Mouse (Mus musculus): ENCODE data around the gene Jmjd1c. TPM values are rescaled to one million over a fixed set of nuclear protein-coding genes. Genes with fewer than 3 reads are reported as not detected.

The Jmjd1c gene
- polyA plus RNA-seq (2014; fragmentation: Nextera tagmentation; extraction: Ambion mirVana), result 41.6 and 43.0 TPM in 2 replicates

DNA sequence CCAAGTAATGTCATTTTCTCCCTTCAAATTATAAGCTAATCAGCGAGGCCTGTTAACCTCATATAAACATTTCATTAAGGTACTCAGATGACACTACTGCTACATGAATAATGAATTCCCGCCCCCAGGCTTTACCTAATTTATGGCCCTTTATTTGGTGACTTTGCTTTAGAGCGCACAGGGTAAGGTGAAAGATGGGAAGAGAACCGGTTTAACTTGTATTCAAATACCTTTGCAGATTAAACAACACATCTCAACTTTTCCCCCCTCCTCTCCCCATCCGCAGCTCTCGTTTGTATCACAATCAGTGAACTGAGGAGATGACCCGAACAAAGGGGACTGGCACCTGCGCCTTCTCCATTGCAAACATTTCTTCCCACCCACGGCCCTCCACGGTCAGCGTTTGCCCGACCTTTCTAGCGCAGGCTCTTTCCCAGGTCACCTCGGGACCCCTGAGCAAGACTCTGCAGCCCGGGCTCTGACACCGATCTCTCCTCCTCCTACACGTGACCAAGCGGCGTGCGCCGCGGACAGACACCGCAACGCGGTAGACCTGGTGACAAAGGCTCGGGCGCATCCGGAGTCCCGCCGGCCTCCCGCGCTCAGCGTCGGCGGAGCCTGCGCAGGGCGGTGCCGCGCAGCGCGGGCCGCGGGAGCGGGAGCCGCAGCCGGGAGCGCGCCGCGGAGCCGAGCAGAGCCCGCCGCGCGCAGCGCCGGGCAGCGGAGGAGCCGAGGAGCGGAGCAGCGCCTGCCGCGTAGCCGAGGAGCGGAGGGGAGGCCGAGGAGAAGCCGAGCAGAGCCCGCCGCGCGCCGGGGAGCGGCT lies at the start of gene Jmjd1c:
Gene Jmjd1c, plus strand, starts transcription at position 328 of the 823 bp plus-strand sequence.
- Histone ChIP-seq H3K9me3 (ENCODE audit: control insufficient read depth, low read length) (no peaks in the 10 kb centered on the region), H3K9ac (ENCODE audit: low read length) (peak within 1 kb of the TSS; percentile 98), H3K4me3 (ENCODE audit: low read depth, low read length) (peak within 1 kb of the TSS; percentile 91), H3K4me2 (ENCODE audit: low read depth, severe bottlenecking) (peak within 1 kb of the TSS; percentile 79), H3K27ac (replicated peaks; ENCODE audit: low read depth, low read length) (peak within 1 kb of the TSS; percentile 97), H3K4me1 (ENCODE audit: control insufficient read depth, insufficient read depth, low read length) (peaks cover 17% of the 10 kb centered on the region), H3K27me3 (ENCODE audit: control insufficient read depth, insufficient read depth, low read length) (no peaks in the 10 kb centered on the region), H3K36me3 (ENCODE audit: control insufficient read depth, insufficient read depth, low read length) (no peaks in the 10 kb centered on the region)
- WGBS, result 1% methylated on average over 67 of the region's 73 CpGs
- DNase-seq (ENCODE audit: low spot score), result peak; percentile 83
- peak; percentile 81 for ATAC-seq (ENCODE audit: insufficient number of reproducible peaks, low FRiP score, low TSS enrichment, low read depth)

DNA sequence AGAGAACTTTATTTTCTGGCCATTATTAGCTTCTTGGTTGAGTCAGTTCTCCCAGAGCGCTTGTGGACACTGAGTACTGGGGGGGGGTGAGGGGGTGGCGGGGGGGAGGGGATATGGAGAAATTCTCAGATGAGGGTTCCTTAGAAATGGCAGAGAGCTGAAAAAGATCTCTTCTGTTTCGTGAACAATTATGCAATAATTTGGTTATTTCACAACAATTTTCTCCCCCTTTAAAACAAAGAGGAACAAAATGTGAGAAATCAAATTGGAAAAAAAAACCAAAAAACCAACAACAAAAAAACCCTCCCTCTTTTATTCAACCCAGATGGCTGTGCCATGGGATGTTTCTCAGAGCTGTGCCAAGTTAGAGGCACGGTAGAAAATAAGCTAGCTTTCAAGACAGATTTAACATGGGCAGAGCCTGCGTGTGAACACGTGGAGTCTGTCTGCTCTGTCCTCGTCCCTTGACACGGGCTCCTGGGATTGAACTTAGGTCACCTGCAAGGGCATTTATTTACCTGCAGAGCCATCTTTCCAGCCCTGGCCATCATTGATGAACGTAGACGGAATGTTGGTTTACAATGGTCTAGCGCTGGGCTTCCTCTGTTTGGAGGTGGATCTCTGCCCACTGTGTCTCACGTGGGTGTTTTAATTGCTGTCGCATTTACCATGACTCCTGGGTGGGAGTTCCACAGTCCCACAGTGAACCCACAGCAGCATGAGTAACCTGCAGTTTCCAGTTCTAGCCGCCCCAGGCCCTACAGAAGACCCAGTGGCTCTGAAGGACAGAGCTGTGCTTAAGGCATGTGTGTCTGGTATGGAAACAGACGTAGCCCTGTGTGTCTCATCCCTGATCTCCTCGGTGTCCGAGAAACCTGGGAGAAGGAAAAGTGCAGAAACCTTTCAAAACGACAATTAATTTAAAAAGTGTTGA lies 47.9 kb upstream of the Jmjd1c start:
- ATAC-seq (ENCODE audit: insufficient number of reproducible peaks, low FRiP score, low TSS enrichment, low read depth) (no peak), DNase-seq (ENCODE audit: low spot score) (no peak)
- no peaks in the 10 kb centered on the region for H3K27me3 ChIP-seq (ENCODE audit: control insufficient read depth, insufficient read depth, low read length)
- no peak overlapping the region for H3K27ac ChIP-seq (replicated peaks; ENCODE audit: low read depth, low read length)
- H3K4me1 ChIP-seq (ENCODE audit: control insufficient read depth, insufficient read depth, low read length), result peaks cover 10% of the 10 kb centered on the region; the same call in 1 of the 2 replicates
- no peaks in the 10 kb centered on the region for H3K9me3 ChIP-seq (ENCODE audit: control insufficient read depth, low read length)
- no peak overlapping the region for H3K4me2 ChIP-seq (ENCODE audit: low read depth, severe bottlenecking)
- H3K36me3 ChIP-seq (ENCODE audit: control insufficient read depth, insufficient read depth, low read length), result no peaks in the 10 kb centered on the region
- H3K9ac ChIP-seq (ENCODE audit: low read length), result no peak overlapping the region
- no peak overlapping the region for H3K4me3 ChIP-seq (ENCODE audit: low read depth, low read length)
- 74% methylated on average over 18 of the region's 18 CpGs for WGBS

DNA sequence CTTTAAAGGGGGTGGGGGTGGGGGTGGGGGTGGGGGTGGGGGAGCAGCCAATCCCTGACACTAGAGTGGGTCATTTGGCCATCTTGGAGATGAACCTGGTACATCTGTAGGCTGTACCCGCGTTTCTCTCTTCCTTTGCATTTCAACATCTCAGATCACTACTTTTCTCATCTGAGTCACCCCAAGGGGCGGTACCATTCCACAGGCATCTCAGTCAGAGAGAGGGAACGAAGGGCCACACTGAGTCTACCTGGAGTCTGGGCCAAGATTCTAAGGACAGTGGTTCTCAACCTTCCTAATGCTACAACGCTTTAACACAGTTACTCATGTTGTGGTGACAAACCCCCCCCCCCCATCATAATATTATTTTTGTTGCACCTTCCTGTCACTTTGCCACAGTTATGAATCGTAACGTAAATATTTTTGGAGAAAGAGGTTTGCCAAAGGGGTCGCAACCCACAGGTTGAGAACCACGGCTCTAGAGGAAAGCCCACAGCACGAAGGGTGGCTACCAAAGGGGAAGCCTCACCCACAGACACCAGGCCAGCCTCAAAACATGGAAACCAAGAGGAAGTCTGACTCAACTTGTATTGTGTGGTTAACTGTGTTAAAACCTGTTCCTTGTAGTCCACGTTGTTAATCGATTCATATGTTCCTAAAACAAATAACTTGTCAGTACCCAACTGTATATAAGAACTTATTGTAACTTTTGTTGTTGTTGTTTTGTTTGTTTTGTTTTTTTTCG lies 46.9 kb upstream of the Jmjd1c start:
- H3K9ac ChIP-seq (ENCODE audit: low read length), result no peak overlapping the region
- ATAC-seq (ENCODE audit: insufficient number of reproducible peaks, low FRiP score, low TSS enrichment, low read depth) (no peak), DNase-seq (ENCODE audit: low spot score) (no peak)
- peaks cover 16% of the 10 kb centered on the region for H3K4me1 ChIP-seq (ENCODE audit: control insufficient read depth, insufficient read depth, low read length)
- H3K9me3 ChIP-seq (ENCODE audit: control insufficient read depth, low read length), result no peaks in the 10 kb centered on the region
- no peaks in the 10 kb centered on the region for H3K27me3 ChIP-seq (ENCODE audit: control insufficient read depth, insufficient read depth, low read length)
- H3K4me3 ChIP-seq (ENCODE audit: low read depth, low read length), result no peak overlapping the region
- WGBS, result 91% methylated on average over 13 of the region's 13 CpGs
- H3K36me3 ChIP-seq (ENCODE audit: control insufficient read depth, insufficient read depth, low read length), result no peaks in the 10 kb centered on the region
- no peak overlapping the region for H3K4me2 ChIP-seq (ENCODE audit: low read depth, severe bottlenecking)
- H3K27ac ChIP-seq (replicated peaks; ENCODE audit: low read depth, low read length), result no peak overlapping the region

GRCm38 (mm10) chr10:67049621-67050020 lies 46.3 kb upstream of the Jmjd1c start:
- Histone ChIP-seq H3K4me3 (ENCODE audit: low read depth, low read length) (no peak overlapping the region), H3K27ac (replicated peaks; ENCODE audit: low read depth, low read length) (no peak overlapping the region), H3K9ac (ENCODE audit: low read length) (no peak overlapping the region), H3K4me2 (ENCODE audit: low read depth, severe bottlenecking) (no peak overlapping the region), H3K27me3 (ENCODE audit: control insufficient read depth, insufficient read depth, low read length) (no peaks in the 10 kb centered on the region), H3K36me3 (ENCODE audit: control insufficient read depth, insufficient read depth, low read length) (no peaks in the 10 kb centered on the region), H3K4me1 (ENCODE audit: control insufficient read depth, insufficient read depth, low read length) (peaks cover 16% of the 10 kb centered on the region), H3K9me3 (ENCODE audit: control insufficient read depth, low read length) (no peaks in the 10 kb centered on the region)
- DNase-seq (ENCODE audit: low spot score), result no peak
- WGBS, result 96% methylated on average over 7 of the region's 7 CpGs
- no peak for ATAC-seq (ENCODE audit: insufficient number of reproducible peaks, low FRiP score, low TSS enrichment, low read depth)

- Histone ChIP-seq H3K4me2 (ENCODE audit: low read depth, severe bottlenecking) (no peak overlapping the region), H3K27ac (replicated peaks; ENCODE audit: low read depth, low read length) (no peak overlapping the region), H3K4me3 (ENCODE audit: low read depth, low read length) (no peak overlapping the region), H3K9ac (ENCODE audit: low read length) (no peak overlapping the region), H3K36me3 (ENCODE audit: control insufficient read depth, insufficient read depth, low read length) (no peaks in the 10 kb centered on the region), H3K9me3 (ENCODE audit: control insufficient read depth, low read length) (no peaks in the 10 kb centered on the region), H3K4me1 (ENCODE audit: control insufficient read depth, insufficient read depth, low read length) (peaks cover 16% of the 10 kb centered on the region), H3K27me3 (ENCODE audit: control insufficient read depth, insufficient read depth, low read length) (no peaks in the 10 kb centered on the region)
- no peak for ATAC-seq (ENCODE audit: insufficient number of reproducible peaks, low FRiP score, low TSS enrichment, low read depth)
- DNase-seq (ENCODE audit: low spot score), result no peak
- 70% methylated on average over 6 of the region's 7 CpGs for WGBS
These were observed 45.2 kb upstream of the Jmjd1c start for GRCm38 (mm10) chr10:67050766-67051165.

GRCm38 (mm10) chr10:67051466-67051865 lies 44.5 kb upstream of the Jmjd1c start:
- DNase-seq (ENCODE audit: low spot score), result no peak
- no peak for ATAC-seq (ENCODE audit: insufficient number of reproducible peaks, low FRiP score, low TSS enrichment, low read depth)
- 70% methylated on average over 5 of the region's 5 CpGs for WGBS

DNA sequence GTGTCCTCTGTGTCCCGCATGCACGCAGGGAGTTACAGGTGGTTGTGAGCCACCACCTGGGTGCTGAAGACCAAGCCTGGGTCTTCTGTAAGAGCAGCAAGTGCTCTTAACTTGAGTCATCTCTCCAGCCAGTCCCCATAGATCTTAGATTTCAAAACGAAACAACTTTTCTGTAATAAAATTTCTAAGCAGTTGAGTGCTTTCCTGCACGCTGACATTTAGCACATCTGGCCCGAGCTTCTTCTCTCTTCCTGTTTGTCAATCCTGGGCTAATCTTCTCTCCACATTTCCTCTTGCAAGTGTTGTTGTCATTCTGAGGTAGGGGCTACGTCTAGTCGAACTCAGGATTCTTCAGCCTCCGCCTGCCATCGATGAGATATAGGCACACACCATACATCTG lies 43.5 kb upstream of the Jmjd1c start:
- no peak overlapping the region for H3K4me3 ChIP-seq (ENCODE audit: low read depth, low read length)
- H3K36me3 ChIP-seq (ENCODE audit: control insufficient read depth, insufficient read depth, low read length), result no peaks in the 10 kb centered on the region
- ATAC-seq (ENCODE audit: insufficient number of reproducible peaks, low FRiP score, low TSS enrichment, low read depth) (no peak), DNase-seq (ENCODE audit: low spot score) (no peak)
- peaks cover 18% of the 10 kb centered on the region for H3K4me1 ChIP-seq (ENCODE audit: control insufficient read depth, insufficient read depth, low read length)
- WGBS, result 78% methylated on average over 9 of the region's 9 CpGs
- no peaks in the 10 kb centered on the region for H3K27me3 ChIP-seq (ENCODE audit: control insufficient read depth, insufficient read depth, low read length)
- no peak overlapping the region for H3K27ac ChIP-seq (replicated peaks; ENCODE audit: low read depth, low read length)
- no peak overlapping the region for H3K9ac ChIP-seq (ENCODE audit: low read length)
- H3K9me3 ChIP-seq (ENCODE audit: control insufficient read depth, low read length), result no peaks in the 10 kb centered on the region
- H3K4me2 ChIP-seq (ENCODE audit: low read depth, severe bottlenecking), result no peak overlapping the region

More at GRCm38 (mm10) chr10:67051466-67051865, 44.5 kb upstream of the Jmjd1c start:
- Histone ChIP-seq H3K4me1 (ENCODE audit: control insufficient read depth, insufficient read depth, low read length) (peaks cover 18% of the 10 kb centered on the region), H3K27ac (replicated peaks; ENCODE audit: low read depth, low read length) (no peak overlapping the region), H3K9ac (ENCODE audit: low read length) (no peak overlapping the region), H3K4me3 (ENCODE audit: low read depth, low read length) (no peak overlapping the region), H3K4me2 (ENCODE audit: low read depth, severe bottlenecking) (no peak overlapping the region), H3K36me3 (ENCODE audit: control insufficient read depth, insufficient read depth, low read length) (no peaks in the 10 kb centered on the region), H3K27me3 (ENCODE audit: control insufficient read depth, insufficient read depth, low read length) (no peaks in the 10 kb centered on the region), H3K9me3 (ENCODE audit: control insufficient read depth, low read length) (no peaks in the 10 kb centered on the region)

DNA sequence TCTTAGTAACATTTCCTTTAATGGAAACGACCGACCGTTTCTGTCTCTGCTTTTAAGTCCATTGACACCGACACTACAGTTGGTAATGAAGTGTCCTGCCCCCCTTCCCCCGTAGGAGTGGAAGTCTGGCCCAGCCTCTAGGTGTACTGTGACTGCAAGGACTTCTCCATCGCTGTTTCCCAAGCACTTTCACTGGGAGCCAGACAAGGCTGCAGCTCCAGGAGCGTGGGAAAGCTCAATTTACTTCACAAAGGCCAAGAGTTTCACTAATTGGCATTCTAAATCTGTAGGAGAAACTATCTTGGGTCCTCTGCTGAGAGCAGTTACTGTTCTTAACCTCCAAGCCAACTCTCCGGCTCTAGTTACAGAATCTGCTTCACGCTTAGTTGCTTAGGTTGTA lies 42.5 kb upstream of the Jmjd1c start:
- H3K9ac ChIP-seq (ENCODE audit: low read length), result no peak overlapping the region
- H3K4me1 ChIP-seq (ENCODE audit: control insufficient read depth, insufficient read depth, low read length), result peaks cover 14% of the 10 kb centered on the region
- no peaks in the 10 kb centered on the region for H3K36me3 ChIP-seq (ENCODE audit: control insufficient read depth, insufficient read depth, low read length)
- ATAC-seq (ENCODE audit: insufficient number of reproducible peaks, low FRiP score, low TSS enrichment, low read depth) (no peak), DNase-seq (ENCODE audit: low spot score) (no peak)
- no peaks in the 10 kb centered on the region for H3K27me3 ChIP-seq (ENCODE audit: control insufficient read depth, insufficient read depth, low read length)
- no peak overlapping the region; the same call in 1 of the 2 replicates for H3K27ac ChIP-seq (replicated peaks; ENCODE audit: low read depth, low read length)
- no peaks in the 10 kb centered on the region for H3K9me3 ChIP-seq (ENCODE audit: control insufficient read depth, low read length)
- H3K4me3 ChIP-seq (ENCODE audit: low read depth, low read length), result no peak overlapping the region
- 26% methylated on average over 9 of the region's 9 CpGs for WGBS
- no peak overlapping the region for H3K4me2 ChIP-seq (ENCODE audit: low read depth, severe bottlenecking)

Data from limb, embryonic 11.5 days (tissue).